Mouse (Mus musculus) intestine, postnatal 0 days (tissue): Measurements from ENCODE around the gene Sdccag8. TPM values are rescaled to one million over a fixed set of nuclear protein-coding genes. Genes with fewer than 3 reads are reported as not detected.

Experiments
- ATAC-seq: fragments of 200-750 bp; cut with Nextera tagmentation; 2 replicates; pipeline ENCODE4 v1.8.0; 2017; ENCODE audit warnings: mild to moderate bottlenecking, moderate TSS enrichment, moderate library complexity
- H3K27ac ChIP-seq: fragments of 300-500 bp; sonication (generic); 2 replicates; pipeline ENCODE4 v1.5.1; 2014; ENCODE audit warnings: mild to moderate bottlenecking, low read depth, low read length, moderate library complexity
- H3K27me3 ChIP-seq: fragments of 300-500 bp; sonication (generic); replicated peaks from 2 replicates; pipeline ENCODE4 v1.6.1; 2014; ENCODE audit warnings: low read length, mixed read lengths; ENCODE audit not compliant: control insufficient read depth, insufficient read depth
- H3K36me3 ChIP-seq: fragments of 300-500 bp; sonication (generic); 2 replicates; pipeline ENCODE4 v1.6.1; 2014; ENCODE audit warnings: mild to moderate bottlenecking, moderate library complexity; ENCODE audit not compliant: control insufficient read depth, insufficient read depth
- H3K4me1 ChIP-seq: fragments of 300-500 bp; sonication (generic); replicated peaks from 2 replicates; pipeline ENCODE4 v1.6.1; 2014; ENCODE audit warnings: antibody characterized with exemption, low read length, mixed read lengths; ENCODE audit not compliant: control insufficient read depth, insufficient read depth
- H3K4me2 ChIP-seq: fragments of 300-500 bp; sonication (generic); replicated peaks from 2 replicates; pipeline ENCODE4 v1.6.1; 2014; ENCODE audit warnings: low read depth, mild to moderate bottlenecking, moderate library complexity
- H3K4me3 ChIP-seq: fragments of 300-500 bp; sonication (generic); 2 replicates; pipeline ENCODE4 v1.5.1; 2014; ENCODE audit warnings: low read depth, low read length
- H3K9ac ChIP-seq: fragments of 300-500 bp; sonication (generic); 2 replicates; pipeline ENCODE4 v1.6.1; 2014; ENCODE audit warnings: mild to moderate bottlenecking, low read depth, low read length
- H3K9me3 ChIP-seq: fragments of 300-500 bp; sonication (generic); 2 replicates; pipeline ENCODE4 v1.6.1; 2016; ENCODE audit warnings: mixed run types; ENCODE audit not compliant: control insufficient read depth
- CTCF ChIP-seq: sonication (generic); IDR thresholded peaks from 2 replicates; pipeline ENCODE4 v1.5.1; 2016; ENCODE audit warnings: low read depth, mild to moderate bottlenecking, control low read depth, antibody characterized with exemption, moderate library complexity
- WGBS: fragments of 180-500 bp; shearing (Covaris S2); extraction: QIAGEN DNeasy Blood & Tissue Kit; methylation state at CpG from one replicate; pipeline ENCODE4 v1.1.7; 2014; 5-methylcytosine and 5-hydroxymethylcytosine counted together
- polyA plus RNA-seq: library from polyadenylated mRNA; unstranded; fragments of >200 nt; fragmentation: Nextera tagmentation; extraction: Ambion mirVana; gene quantifications from 2 replicates; pipeline ENCODE4 v1.2.1, GENCODE M21; 2015

Gene Sdccag8
- polyA plus RNA-seq, 1 experiment from 2014 or later, result 55.1 TPM

- H3K27me3 ChIP-seq, result no peaks in the 10 kb centered on the region
- H3K4me1 ChIP-seq, result 0 out of 2 replicates have a peak, but pooled peaks cover 8% of the 10 kb centered on the region
- no peaks in the 10 kb centered on the region for H3K9me3 ChIP-seq
- no peak overlapping the region for H3K9ac ChIP-seq
- no peak overlapping the region for H3K4me3 ChIP-seq
- no peak overlapping the region for H3K27ac ChIP-seq
- peaks cover 13% of the 10 kb centered on the region; the same call in 1 of the 2 replicates for H3K36me3 ChIP-seq
- no peak for TF ChIP-seq CTCF
- ATAC-seq, result no peak
- no peak overlapping the region for H3K4me2 ChIP-seq
- WGBS, result 90% methylated on average over 2 of the region's 2 CpGs
These were observed 202.3 kb downstream of the Sdccag8 start for GRCm38 (mm10) chr1:177016729-177017128.

GRCm38 (mm10) chr1:177018750-177019149, 204.3 kb downstream of the Sdccag8 start:
- WGBS, result 96% methylated on average over 1 of the region's 1 CpGs
- H3K36me3 ChIP-seq, result peaks cover 13% of the 10 kb centered on the region; the same call in 1 of the 2 replicates
- no peak overlapping the region for H3K4me3 ChIP-seq
- no peak overlapping the region for H3K27ac ChIP-seq
- ATAC-seq, result no peak
- H3K9ac ChIP-seq, result no peak overlapping the region
- H3K27me3 ChIP-seq, result no peaks in the 10 kb centered on the region
- TF ChIP-seq CTCF, result no peak
- H3K4me1 ChIP-seq, result 0 out of 2 replicates have a peak, but pooled peaks cover 7% of the 10 kb centered on the region
- no peaks in the 10 kb centered on the region for H3K9me3 ChIP-seq
- no peak overlapping the region for H3K4me2 ChIP-seq

GRCm38 (mm10) chr1:177019668-177020067, 205.2 kb downstream of the Sdccag8 start:
- ATAC-seq, result no peak
- H3K9me3 ChIP-seq, result no peaks in the 10 kb centered on the region
- no peak overlapping the region for H3K4me3 ChIP-seq
- no peaks in the 10 kb centered on the region for H3K27me3 ChIP-seq
- no peak for TF ChIP-seq CTCF
- peaks cover 13% of the 10 kb centered on the region; the same call in 1 of the 2 replicates for H3K36me3 ChIP-seq
- H3K27ac ChIP-seq, result no peak overlapping the region
- no peak overlapping the region for H3K9ac ChIP-seq
- no peak overlapping the region for H3K4me2 ChIP-seq
- H3K4me1 ChIP-seq, result no peaks in the 10 kb centered on the region
- 89% methylated on average over 5 of the region's 5 CpGs for WGBS

GRCm38 (mm10) chr1:177022751-177023150, 208.3 kb downstream of the Sdccag8 start:
- Histone ChIP-seq H3K36me3 (peaks cover 5% of the 10 kb centered on the region; the same call in 1 of the 2 replicates), H3K4me3 (no peak overlapping the region), H3K4me2 (no peak overlapping the region), H3K9me3 (no peaks in the 10 kb centered on the region), H3K27me3 (no peaks in the 10 kb centered on the region), H3K9ac (no peak overlapping the region), H3K4me1 (no peaks in the 10 kb centered on the region), H3K27ac (no peak overlapping the region)
- WGBS, result 78% methylated on average over 3 of the region's 3 CpGs
- ATAC-seq, result no peak
- peak; percentile 29 for TF ChIP-seq CTCF

- H3K9ac ChIP-seq, result no peak overlapping the region
- no peak overlapping the region for H3K27ac ChIP-seq
- WGBS, result 82% methylated on average over 3 of the region's 3 CpGs
- no peak for TF ChIP-seq CTCF
- no peak overlapping the region for H3K4me3 ChIP-seq
- H3K27me3 ChIP-seq, result no peaks in the 10 kb centered on the region
- no peaks in the 10 kb centered on the region for H3K9me3 ChIP-seq
- no peaks in the 10 kb centered on the region; the same call in 1 of the 2 replicates for H3K36me3 ChIP-seq
- H3K4me1 ChIP-seq, result no peaks in the 10 kb centered on the region
- no peak overlapping the region for H3K4me2 ChIP-seq
- no peak for ATAC-seq
These were observed 213.2 kb downstream of the Sdccag8 start for GRCm38 (mm10) chr1:177027706-177028105.

GRCm38 (mm10) chr1:177029032-177029431, 214.6 kb downstream of the Sdccag8 start:
- Histone ChIP-seq H3K9ac (no peak overlapping the region), H3K36me3 (no peaks in the 10 kb centered on the region; the same call in 1 of the 2 replicates), H3K4me2 (no peak overlapping the region), H3K27ac (no peak overlapping the region), H3K27me3 (no peaks in the 10 kb centered on the region), H3K9me3 (no peaks in the 10 kb centered on the region), H3K4me3 (no peak overlapping the region), H3K4me1 (no peaks in the 10 kb centered on the region)
- TF ChIP-seq CTCF, result no peak
- no peak for ATAC-seq
- 45% methylated on average over 2 of the region's 2 CpGs for WGBS

- 90% methylated on average over 3 of the region's 3 CpGs for WGBS
- TF ChIP-seq CTCF, result no peak
These were observed 216.2 kb downstream of the Sdccag8 start for GRCm38 (mm10) chr1:177030669-177031068.

More at GRCm38 (mm10) chr1:177030669-177031068, 216.2 kb downstream of the Sdccag8 start:
- Histone ChIP-seq H3K9ac (no peak overlapping the region), H3K27me3 (no peaks in the 10 kb centered on the region), H3K4me3 (no peak overlapping the region), H3K9me3 (no peaks in the 10 kb centered on the region), H3K4me1 (no peaks in the 10 kb centered on the region), H3K4me2 (no peak overlapping the region), H3K36me3 (no peaks in the 10 kb centered on the region), H3K27ac (no peak overlapping the region)
- ATAC-seq, result no peak
